Mouse (Mus musculus) kidney, postnatal 0 days (tissue): ENCODE data around the gene Gabrb3. TPM values are rescaled to one million over a fixed set of nuclear protein-coding genes. Genes with fewer than 3 reads are reported as not detected.

Experiments used
- ATAC-seq: fragments of 200-750 bp; cut with Nextera tagmentation; replicated peaks from 2 replicates; pipeline ENCODE4 v1.8.0; 2017; ENCODE audit warnings: low read depth, moderate number of reproducible peaks, moderate TSS enrichment, moderate library complexity; ENCODE audit not compliant: low FRiP score
- DNase-seq: peaks from one replicate; pipeline ENCODE4 v3.0.0-alpha.2; 2016; ENCODE audit warnings: low spot score
- H3K27ac ChIP-seq: fragments of 300-500 bp; sonication (generic); 2 replicates; pipeline ENCODE4 v1.5.1; 2014; ENCODE audit warnings: mild to moderate bottlenecking
- H3K27me3 ChIP-seq: fragments of 300-500 bp; sonication (generic); 2 replicates; pipeline ENCODE4 v1.6.1; 2014; ENCODE audit warnings: low read length, mixed read lengths; ENCODE audit not compliant: insufficient read depth
- H3K36me3 ChIP-seq: fragments of 300-500 bp; sonication (generic); 2 replicates; pipeline ENCODE4 v1.6.1; 2014; ENCODE audit warnings: low read length, mixed read lengths; ENCODE audit not compliant: insufficient read depth
- H3K4me1 ChIP-seq: fragments of 300-500 bp; sonication (generic); replicated peaks from 2 replicates; pipeline ENCODE4 v1.6.1; 2014; ENCODE audit warnings: antibody characterized with exemption, low read length, mixed read lengths; ENCODE audit not compliant: insufficient read depth
- H3K4me2 ChIP-seq: fragments of 300-500 bp; sonication (generic); 2 replicates; pipeline ENCODE4 v1.6.1; 2014; ENCODE audit warnings: mild to moderate bottlenecking, low read length, moderate library complexity, mixed read lengths
- H3K4me3 ChIP-seq: fragments of 300-500 bp; sonication (generic); replicated peaks from 2 replicates; pipeline ENCODE4 v1.5.1; 2014; ENCODE audit warnings: low read depth, low read length
- H3K9ac ChIP-seq: fragments of 300-500 bp; sonication (generic); 2 replicates; pipeline ENCODE4 v1.6.1; 2014; ENCODE audit warnings: low read depth, low read length
- H3K9me3 ChIP-seq: fragments of 300-500 bp; sonication (generic); replicated peaks from 2 replicates; pipeline ENCODE4 v1.6.1; 2016; ENCODE audit warnings: low read length, inconsistent platforms, mixed read lengths
- CTCF ChIP-seq: IDR thresholded peaks from 2 replicates; pipeline ENCODE4 v1.5.1; 2016; ENCODE audit warnings: antibody characterized with exemption, low read depth, mild to moderate bottlenecking, moderate library complexity
- WGBS: fragments of 180-500 bp; shearing (Covaris S2); extraction: QIAGEN DNeasy Blood & Tissue Kit; methylation state at CpG from one replicate; pipeline ENCODE4 v1.1.7; 2014; 5-methylcytosine and 5-hydroxymethylcytosine counted together
- polyA plus RNA-seq: library from polyadenylated mRNA; unstranded; fragments of >200 nt; fragmentation: Nextera tagmentation; extraction: Ambion mirVana; gene quantifications from 2 replicates; pipeline ENCODE4 v1.2.1, GENCODE M21; 2015

Gabrb3 gene
- polyA plus RNA-seq, 1 experiment from 2014 or later, result 0.47 TPM

DNA sequence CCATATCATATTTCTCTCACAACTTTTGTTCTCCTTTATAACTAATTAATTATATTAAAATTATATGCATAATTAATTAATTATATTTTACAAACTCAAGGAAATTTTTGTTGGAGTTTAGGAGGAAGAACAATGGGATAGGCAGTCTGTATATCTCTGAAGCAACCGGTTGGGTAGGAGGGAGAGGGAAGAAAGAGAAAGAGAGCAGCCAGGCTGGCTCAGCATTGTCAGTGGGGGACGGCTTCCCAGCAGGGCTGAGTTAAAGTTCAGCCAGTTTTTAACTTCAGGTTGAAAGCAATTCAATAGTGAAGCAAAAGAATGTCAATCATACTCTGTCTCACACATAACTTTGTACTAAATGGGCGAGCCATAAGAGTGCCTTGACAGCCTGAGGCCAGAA lies 199.2 kb downstream of the Gabrb3 start:
- H3K4me1 ChIP-seq, result no peaks in the 10 kb centered on the region
- no peaks in the 10 kb centered on the region for H3K27me3 ChIP-seq
- H3K9ac ChIP-seq, result no peak overlapping the region
- TF ChIP-seq CTCF, result no peak
- ATAC-seq (no peak), DNase-seq (no peak)
- H3K36me3 ChIP-seq, result no peaks in the 10 kb centered on the region
- H3K4me3 ChIP-seq, result no peak overlapping the region
- no peaks in the 10 kb centered on the region for H3K9me3 ChIP-seq
- no peak overlapping the region for H3K4me2 ChIP-seq
- H3K27ac ChIP-seq, result no peak overlapping the region
- WGBS, result 62% methylated on average over 3 of the region's 3 CpGs

DNA sequence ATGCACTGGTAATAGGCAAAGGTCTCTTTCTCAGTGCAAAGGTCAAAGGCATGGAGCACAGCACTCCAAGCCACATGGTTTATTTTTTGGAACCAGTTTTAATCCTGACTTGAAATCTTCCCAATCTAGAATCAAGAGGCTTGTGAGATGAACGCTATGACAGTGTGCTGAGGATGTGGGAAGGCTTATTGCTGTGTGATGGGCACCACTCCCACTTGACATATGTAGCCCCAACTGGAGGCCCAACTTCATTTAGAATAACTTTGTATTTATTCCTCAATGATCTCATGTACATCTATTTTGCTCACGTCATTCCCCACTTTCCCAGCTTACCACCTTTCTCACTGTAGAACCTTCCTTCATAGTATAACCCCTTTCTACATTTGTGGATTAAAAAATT lies 200.5 kb downstream of the Gabrb3 start:
- Histone ChIP-seq H3K4me3 (no peak overlapping the region), H3K36me3 (no peaks in the 10 kb centered on the region), H3K9ac (no peak overlapping the region), H3K27me3 (no peaks in the 10 kb centered on the region), H3K4me1 (no peaks in the 10 kb centered on the region), H3K4me2 (no peak overlapping the region), H3K9me3 (no peaks in the 10 kb centered on the region), H3K27ac (no peak overlapping the region)
- DNase-seq (no peak), ATAC-seq (no peak)
- no peak for TF ChIP-seq CTCF
- 88% methylated on average over 2 of the region's 2 CpGs for WGBS

DNA sequence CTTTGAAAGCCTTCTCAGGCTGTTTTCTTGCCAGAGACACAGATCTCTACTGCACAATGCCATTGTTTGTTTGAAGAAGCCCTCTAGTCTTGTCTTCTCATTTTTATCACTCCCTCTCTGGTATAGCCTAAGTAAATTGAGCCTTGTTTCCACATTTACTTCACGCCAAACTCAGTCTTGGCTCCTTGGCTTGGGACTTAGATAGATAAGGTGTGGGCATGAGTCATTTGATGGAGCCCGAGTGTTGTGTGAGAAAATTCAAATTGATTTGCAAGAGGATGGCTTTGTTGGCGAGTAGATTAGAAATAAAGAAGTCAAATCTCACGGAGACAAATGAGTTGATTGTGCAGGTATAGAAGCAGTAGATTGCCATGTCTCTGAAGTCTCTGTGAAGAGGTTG lies 204.2 kb downstream of the Gabrb3 start:
- H3K4me3 ChIP-seq, result no peak overlapping the region
- 80% methylated on average over 4 of the region's 4 CpGs for WGBS

DNA sequence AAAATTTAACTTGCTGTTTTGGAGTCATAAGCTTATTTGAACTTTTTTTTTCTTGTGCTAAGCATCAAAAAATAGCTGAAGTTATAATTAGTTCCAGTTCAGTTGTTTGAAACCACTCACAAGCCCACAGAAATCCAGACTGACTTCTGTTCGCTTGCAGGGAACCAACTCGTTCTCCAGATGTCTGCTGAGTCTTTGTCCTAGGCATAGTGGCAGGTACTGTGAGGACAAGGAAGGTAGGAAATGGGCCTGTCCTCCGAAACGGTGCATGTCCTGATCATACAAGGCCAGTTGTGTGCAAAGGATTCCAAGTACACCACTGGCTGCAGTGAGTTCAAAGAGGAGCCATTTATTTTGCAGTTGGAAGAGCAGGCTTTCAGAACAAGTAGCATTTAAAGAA lies 215.5 kb downstream of the Gabrb3 start:
- 53% methylated on average over 4 of the region's 4 CpGs for WGBS
- no peak for DNase-seq
- no peak overlapping the region for H3K4me3 ChIP-seq
- H3K27me3 ChIP-seq, result no peaks in the 10 kb centered on the region
- H3K36me3 ChIP-seq, result no peaks in the 10 kb centered on the region
- no peak for TF ChIP-seq CTCF
- H3K27ac ChIP-seq, result no peak overlapping the region
- H3K9ac ChIP-seq, result no peak overlapping the region
- ATAC-seq, result no peak
- no peak overlapping the region for H3K4me2 ChIP-seq
- no peaks in the 10 kb centered on the region for H3K9me3 ChIP-seq
- H3K4me1 ChIP-seq, result no peaks in the 10 kb centered on the region

More for the DNA sequence above, 204.2 kb downstream of the Gabrb3 start:
- no peak for TF ChIP-seq CTCF
- Histone ChIP-seq H3K27ac (no peak overlapping the region), H3K4me1 (no peaks in the 10 kb centered on the region), H3K9me3 (no peaks in the 10 kb centered on the region), H3K4me2 (no peak overlapping the region), H3K9ac (no peak overlapping the region), H3K27me3 (no peaks in the 10 kb centered on the region), H3K36me3 (no peaks in the 10 kb centered on the region)
- ATAC-seq, result no peak
- no peak for DNase-seq

DNA sequence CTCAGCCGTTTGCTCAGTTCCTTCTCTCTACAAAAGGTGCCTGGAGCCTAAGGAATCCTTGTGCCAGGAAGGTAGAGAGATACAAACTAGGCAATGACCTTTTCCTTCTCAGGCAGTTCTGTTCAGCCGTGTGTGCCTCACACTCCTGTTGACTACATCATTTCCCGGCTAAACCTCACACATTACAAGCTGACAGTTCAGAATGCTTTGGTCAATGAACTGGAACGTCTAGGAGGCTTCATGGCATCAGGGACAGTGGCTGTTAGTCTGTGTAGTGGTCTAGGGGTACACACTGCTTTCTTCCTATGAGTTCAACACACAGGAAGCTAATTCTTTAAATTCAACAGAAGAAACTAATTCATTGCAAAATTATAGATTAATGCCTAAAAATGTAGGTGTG lies 216.2 kb downstream of the Gabrb3 start:
- H3K4me1 ChIP-seq, result no peaks in the 10 kb centered on the region
- no peak overlapping the region for H3K27ac ChIP-seq

DNA sequence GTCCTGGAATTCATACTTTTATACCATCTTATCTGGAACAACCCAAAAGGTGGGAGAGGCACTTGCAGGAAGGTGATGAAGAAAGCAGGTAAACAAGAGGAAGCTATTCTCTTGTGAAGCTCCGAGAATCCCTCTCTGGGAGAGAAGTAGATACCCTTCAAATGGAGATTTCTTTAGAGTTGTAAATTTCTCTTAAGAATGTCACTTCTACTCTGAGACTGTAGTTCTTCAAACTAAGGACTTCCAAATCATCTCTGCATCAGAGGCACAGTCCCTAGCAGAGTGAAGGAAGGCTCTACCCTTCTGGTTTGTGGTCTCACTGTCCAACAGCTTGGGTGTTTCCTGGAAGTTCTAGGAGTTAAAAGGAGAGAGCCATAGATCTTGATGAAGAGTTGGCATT lies 221.3 kb downstream of the Gabrb3 start:
- H3K9ac ChIP-seq, result no peak overlapping the region
- no peaks in the 10 kb centered on the region for H3K4me1 ChIP-seq
- no peak overlapping the region for H3K27ac ChIP-seq
- no peak overlapping the region for H3K4me3 ChIP-seq
- TF ChIP-seq CTCF, result no peak
- no peaks in the 10 kb centered on the region for H3K36me3 ChIP-seq
- no peaks in the 10 kb centered on the region for H3K9me3 ChIP-seq
- H3K4me2 ChIP-seq, result no peak overlapping the region
- DNase-seq (no peak), ATAC-seq (no peak)
- H3K27me3 ChIP-seq, result no peaks in the 10 kb centered on the region
- 33% methylated on average over 1 of the region's 1 CpGs for WGBS

More for the DNA sequence above, 216.2 kb downstream of the Gabrb3 start:
- H3K4me3 ChIP-seq, result no peak overlapping the region
- no peak overlapping the region for H3K9ac ChIP-seq
- no peak overlapping the region for H3K4me2 ChIP-seq
- no peaks in the 10 kb centered on the region for H3K27me3 ChIP-seq
- TF ChIP-seq CTCF, result no peak
- 24% methylated on average over 4 of the region's 4 CpGs for WGBS
- no peak for ATAC-seq
- no peaks in the 10 kb centered on the region for H3K9me3 ChIP-seq
- peak; percentile 24 for DNase-seq
- no peaks in the 10 kb centered on the region for H3K36me3 ChIP-seq

DNA sequence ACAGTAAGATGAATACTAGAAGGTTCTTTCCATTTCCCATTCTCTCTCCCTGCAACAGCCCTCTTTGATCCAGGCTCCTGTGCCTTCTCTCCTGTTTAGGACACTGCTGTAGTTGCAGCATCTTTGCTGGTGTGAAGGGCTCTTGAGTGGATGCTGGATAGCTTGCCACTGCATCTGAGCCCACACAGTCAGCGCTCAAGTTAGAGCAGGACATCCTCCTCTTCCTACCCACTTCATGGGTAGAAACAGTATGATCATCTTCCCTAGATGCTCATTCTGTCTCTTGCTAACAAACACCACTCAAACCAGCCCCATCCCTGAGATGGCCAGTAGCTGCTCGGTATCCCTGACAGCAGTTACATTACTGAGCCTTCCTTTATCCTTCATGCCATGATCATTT lies 227.9 kb downstream of the Gabrb3 start:
- TF ChIP-seq CTCF, result no peak
- Histone ChIP-seq H3K4me2 (no peak overlapping the region), H3K4me1 (no peaks in the 10 kb centered on the region), H3K4me3 (no peak overlapping the region), H3K27ac (no peak overlapping the region), H3K27me3 (no peaks in the 10 kb centered on the region), H3K9ac (no peak overlapping the region), H3K36me3 (no peaks in the 10 kb centered on the region), H3K9me3 (no peaks in the 10 kb centered on the region)
- DNase-seq, result no peak
- 89% methylated on average over 2 of the region's 2 CpGs for WGBS
- ATAC-seq, result no peak
